Mouse (Mus musculus): ENCODE data around the gene Alox8.

Alox8 gene

DNA sequence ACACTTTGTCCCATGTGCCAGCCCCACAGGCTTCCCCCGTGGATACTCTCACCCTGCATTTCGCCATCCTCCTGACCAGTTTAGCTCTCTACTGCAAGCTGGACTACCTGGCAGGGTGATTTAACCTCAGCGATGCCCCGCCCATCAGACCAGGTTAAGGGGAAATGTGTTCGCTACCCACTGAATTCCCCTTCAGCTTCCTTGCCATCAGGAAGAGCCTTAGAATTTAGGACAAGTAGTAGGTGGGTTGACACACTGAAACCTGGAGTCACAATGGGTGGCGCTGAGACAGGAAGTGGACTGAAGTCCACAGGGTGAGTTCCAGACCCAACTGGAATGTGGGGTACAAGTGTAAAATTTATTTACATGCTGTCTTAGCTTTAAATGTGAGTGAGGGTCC lies at the start of gene Alox8:
Alox8 (minus strand) TSS at position 101 of the 400 bp plus-strand sequence.
- DNase-seq (ENCODE audit: low read depth in 2 of 2, low spot score in 2 of 2), result no peak

DNA sequence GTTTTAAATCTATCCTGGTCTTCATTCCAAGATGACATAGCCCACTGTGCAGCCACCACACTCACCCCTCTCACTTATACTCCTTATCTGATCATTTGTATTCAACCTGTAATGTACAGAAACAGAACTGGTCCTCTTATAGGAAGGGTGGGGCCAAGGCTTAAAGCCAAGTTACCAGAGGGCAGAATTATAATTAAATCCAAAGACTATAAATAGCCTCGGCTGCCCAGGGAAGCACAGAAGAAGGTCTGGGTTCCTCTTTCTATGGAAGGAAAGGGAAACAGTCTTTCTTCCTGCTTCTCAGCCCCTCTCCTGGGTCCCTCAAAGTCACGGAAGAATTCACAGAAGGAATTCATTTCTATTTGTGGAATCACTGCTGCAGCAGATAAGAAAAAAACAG lies 48.0 kb upstream of the Alox8 start:
- no peak for DNase-seq (ENCODE audit: low read depth in 2 of 2, low spot score in 2 of 2)

DNA sequence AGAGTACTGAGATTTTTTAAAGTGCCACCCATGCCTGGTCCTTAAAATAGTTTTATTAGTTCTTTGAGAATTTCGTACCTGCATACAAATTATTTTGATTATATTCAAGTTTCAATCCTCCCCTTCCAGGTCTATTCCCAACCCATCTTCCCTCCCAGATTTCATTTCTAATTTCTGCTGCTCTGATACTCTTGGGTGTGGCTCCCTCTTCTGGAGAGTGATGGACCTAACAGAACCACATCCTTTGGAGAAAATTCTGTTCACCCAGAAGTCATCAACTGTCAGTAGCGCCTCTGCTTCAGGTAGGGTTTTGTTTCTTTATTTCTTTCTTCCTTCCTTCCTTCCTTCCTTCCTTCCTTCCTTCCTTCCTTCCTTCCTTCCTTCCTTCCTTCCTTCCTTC lies 47.3 kb upstream of the Alox8 start:
- no peak for DNase-seq (ENCODE audit: low read depth in 2 of 2, low spot score in 2 of 2)

DNA sequence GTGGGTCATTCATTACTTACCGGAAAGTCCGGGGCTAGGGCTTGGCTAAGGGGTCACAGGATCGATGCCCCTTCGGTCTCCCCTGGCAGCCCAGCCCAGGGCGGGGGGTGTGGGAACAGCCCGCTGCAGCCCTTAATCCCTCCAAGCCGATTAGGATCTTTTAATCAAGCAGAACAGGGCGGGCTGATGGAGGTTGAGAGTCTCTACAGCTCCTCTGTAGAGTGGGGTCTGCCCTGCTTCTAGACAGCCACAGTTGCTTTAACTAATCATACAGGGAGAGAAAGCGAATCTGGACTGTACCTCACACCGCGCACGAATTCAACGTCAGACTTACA lies 39.2 kb upstream of the Alox8 start, which contains the start of gene Gucy2e:
Gucy2e (minus strand) TSS at position 111 of the 335 bp plus-strand sequence.
- no peak for DNase-seq (ENCODE audit: low read depth in 2 of 2, low spot score in 2 of 2)

DNA sequence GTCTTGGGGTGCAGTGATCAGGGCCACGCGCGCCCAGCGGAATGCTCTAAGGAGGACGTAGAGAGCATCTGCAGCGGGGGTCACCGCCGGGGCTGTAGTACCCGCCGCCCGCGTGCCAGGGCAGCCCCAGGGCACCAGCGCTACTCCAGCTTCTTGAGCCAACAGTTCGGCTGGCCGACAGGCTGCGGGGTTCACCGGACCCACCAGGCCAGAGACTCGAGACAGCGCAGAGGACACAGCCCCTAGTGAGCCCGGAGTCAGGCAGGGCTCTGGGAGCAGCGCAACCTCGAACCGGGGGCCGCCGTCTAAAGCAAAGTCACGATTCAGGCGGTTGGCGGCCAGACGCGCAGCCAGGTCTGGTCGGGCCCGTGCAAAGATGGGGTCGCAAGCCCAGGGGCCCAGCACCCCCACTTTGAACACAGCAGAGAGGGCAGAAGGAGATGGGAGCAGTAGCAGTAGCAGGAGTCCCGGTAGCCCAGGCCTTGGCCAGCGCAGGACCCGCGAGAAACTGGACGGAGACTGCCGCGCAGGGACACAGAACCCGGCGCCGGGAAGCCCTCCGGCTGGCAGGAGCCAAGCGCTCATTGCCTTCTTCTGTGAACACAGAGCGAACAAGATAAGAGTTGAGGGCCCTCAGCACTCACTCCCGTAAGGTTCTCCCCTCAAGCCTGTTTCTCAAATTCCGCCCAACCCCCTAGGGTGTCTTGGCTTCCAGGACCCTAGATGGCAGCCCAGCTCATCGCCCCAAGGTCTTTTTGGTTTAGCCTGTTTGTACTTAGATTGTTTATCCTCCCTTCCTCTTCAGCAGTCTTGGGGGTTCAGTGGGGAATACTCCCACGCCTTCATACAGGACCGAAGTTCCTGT lies 38.6 kb upstream of the Alox8 start:
- DNase-seq (ENCODE audit: low read depth in 2 of 2, low spot score in 2 of 2), result no peak

DNA sequence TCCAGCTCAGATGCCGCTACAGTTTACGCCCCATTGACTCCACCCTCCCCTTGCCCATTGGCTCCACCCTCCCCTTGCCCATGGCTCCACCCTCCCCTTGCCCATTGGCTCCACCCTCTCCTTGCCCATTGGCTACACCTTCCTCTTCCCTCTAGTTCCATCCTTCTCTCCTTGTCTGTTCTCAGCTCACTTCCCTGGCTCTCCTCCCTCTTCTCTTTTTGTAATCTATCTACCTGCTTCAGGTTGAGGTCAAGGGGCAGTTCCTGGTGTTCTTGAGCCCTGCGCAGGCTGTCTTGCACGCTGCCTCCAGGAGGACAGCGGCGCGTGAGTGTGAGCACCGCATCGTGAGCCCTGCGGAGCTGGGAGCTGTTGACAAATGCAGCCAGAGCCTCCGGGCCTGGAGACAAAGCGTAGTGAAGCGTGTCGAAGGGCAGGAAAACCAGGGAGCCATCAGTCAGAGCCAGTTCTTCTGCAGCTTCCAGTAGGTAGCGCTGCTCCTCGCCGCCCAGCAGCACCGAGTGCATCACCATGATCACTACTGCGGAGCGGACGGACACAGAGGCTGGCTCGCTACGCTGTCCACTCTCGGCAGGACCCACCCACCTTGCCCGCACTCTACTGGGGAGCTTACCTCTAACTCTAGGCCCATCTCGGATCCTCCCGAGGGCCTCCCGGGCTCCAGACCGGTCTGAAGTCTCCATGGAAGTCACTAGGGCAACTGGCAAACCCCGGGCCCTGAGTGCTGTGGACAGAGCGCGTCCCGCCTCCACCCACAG lies 37.8 kb upstream of the Alox8 start:
- DNase-seq (ENCODE audit: low read depth in 2 of 2, low spot score in 2 of 2), result peak; percentile 44 to 74

DNA sequence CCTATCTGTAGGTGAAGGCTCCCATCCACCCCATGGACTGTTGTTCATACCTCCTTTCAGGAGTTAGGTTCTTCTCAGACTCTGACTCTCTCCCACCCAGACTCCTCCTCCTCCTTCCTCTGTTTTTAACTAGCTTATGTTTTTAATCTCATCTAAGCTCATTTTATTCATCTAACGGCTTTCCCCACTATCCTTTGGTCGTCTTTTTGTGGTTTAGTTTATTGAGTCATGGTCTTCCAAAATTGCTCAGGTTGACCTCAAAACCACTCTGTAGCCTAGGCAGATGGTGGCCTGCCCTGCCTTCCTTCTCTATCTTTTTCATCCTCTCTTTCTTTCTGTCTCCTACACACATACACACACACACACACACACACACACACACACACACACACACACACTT lies 35.5 kb upstream of the Alox8 start:
- no peak for DNase-seq (ENCODE audit: low read depth in 2 of 2, low spot score in 2 of 2)

DNA sequence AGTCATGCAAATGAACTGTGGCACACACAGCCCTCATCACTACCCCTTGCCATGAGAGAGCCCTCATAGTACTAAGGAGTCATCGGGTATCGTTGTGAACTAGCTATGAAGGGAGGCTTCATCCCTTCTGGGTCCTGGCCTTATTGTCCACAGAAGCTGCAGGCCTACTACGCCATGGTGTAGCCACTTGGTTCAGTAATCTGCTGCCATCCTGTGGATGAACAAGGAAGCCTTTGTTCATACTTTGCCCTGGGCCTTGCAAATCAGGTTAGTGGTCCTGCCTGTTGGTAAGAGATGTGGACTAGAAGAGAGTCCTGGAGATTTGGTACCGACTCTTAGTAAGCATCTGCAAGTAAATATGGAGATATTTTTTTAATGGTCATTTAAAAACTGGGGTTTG lies 32.8 kb upstream of the Alox8 start:
- DNase-seq (ENCODE audit: low read depth in 2 of 2, low spot score in 2 of 2), result no peak

DNA sequence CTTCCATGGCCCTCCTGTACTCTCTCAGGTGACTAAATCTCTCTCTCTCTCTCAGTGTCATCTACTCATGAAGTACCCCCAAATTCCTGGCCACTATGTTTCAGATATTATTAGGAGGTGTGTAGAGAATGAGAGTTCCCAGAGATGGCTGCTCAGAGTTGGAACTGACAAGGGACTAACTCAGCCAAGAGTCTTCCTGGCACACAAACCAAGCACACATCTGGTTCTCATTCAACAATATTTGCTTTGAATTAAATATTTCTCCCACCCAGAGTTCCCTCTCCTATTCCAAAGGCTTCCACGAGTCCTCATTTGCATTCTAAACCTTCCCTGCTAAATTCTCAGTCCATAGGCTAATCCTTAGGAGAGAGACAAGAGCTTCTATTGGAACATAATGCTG lies 28.1 kb upstream of the Alox8 start:
- no peak for DNase-seq (ENCODE audit: low read depth in 2 of 2, low spot score in 2 of 2)

DNA sequence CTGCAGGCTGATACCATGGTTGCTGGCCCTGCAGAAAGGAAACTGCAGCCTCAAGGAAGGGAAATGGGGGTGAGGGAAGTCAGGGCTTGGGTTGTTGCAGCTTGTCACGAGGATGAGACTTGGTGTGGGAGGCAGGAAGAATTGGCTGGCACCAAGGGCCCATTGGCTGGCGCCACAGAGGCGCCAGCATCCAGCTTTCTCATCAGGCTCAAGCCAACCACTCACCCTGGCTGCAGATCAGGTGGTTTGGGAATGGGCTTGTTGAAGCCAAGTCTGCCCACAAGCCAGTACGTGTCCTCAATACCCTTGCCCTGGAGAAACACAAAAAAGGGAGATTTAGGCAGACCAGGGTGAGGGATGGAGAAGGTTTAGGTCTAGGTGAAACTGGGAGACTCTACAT lies 25.5 kb upstream of the Alox8 start:
- DNase-seq (ENCODE audit: low read depth in 2 of 2, low spot score in 2 of 2), result no peak

DNA sequence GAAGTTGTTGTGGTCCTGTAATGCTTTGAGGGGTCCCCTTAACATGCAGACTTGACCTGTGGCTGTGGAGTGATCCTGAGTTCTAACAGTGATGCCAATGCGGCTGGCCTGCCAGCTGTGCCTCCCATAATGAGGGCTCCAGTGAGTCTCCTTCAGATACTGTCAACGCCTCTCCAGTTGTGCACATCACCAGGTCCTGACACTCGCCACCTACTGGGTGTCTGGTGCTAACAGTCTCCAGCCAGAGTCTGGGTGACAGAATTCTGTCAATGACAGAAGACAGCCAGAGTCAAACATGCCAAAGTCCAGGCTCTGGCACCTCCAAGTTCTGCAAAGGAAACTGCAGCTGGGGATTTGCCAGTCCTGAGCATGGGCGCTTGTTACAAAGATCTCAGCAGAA lies 23.4 kb upstream of the Alox8 start:
- DNase-seq (ENCODE audit: low read depth in 2 of 2, low spot score in 2 of 2), result no peak

DNA sequence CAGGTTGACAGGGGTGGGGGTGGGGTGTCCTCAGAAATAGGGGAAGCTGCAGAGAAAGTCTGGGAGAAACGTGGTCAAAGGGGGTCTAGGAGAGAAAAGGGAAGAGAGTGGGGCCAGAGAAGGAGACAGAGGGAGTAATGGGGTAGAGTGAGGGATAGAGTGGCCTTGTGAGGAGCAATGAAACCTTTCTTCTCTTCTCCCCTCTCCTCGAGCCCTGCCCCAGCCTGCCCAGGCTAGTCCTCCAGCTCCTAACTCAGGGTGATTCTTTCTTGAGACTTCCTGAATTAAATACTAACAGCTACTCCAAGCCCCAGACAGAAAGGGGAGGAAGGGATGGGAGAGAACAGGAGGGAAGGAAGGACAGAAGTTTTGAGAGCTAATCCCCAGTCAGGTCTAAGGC lies 21.0 kb upstream of the Alox8 start:
- DNase-seq (ENCODE audit: low read depth in 2 of 2, low spot score in 2 of 2), result no peak

DNA sequence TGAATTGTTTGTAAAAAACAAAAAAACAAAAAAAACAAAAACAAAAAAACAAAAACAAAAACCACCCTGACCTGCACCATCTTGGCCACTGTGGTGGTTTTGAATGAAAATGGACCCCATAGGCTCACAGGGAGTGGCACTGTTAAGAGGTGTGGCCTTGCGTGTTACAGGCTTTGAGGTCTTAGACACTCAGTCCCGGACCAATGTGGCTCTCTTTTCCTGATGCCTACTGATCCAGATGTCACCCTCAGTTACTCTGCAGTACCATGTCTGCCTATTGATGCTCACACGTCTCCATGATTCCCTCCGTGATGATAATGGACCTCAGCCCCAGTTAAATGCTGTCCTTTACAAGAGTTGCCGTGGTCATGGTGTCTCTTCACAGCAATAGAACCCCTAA lies 19.8 kb upstream of the Alox8 start:
- no peak for DNase-seq (ENCODE audit: low read depth in 2 of 2, low spot score in 2 of 2)

DNA sequence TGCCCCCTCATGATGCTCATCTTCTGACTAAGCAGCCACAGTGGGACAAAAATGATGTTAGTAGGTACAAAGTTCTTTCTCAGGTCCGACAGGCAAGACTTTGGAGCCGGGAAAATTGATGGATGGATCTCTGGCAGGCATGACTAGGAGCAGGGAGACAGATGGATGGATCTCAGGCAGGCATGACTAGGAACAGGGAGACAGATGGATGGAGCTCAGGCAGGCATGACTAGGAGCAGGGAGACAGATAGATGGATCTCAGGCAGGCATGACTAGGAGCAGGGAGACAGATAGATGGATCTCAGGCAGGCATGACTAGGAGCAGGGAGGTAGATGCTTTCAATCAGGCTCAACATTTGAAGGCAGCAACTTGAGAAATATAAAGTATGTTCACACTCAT lies 13.8 kb upstream of the Alox8 start:
- no peak for DNase-seq (ENCODE audit: low read depth in 2 of 2, low spot score in 2 of 2)

DNA sequence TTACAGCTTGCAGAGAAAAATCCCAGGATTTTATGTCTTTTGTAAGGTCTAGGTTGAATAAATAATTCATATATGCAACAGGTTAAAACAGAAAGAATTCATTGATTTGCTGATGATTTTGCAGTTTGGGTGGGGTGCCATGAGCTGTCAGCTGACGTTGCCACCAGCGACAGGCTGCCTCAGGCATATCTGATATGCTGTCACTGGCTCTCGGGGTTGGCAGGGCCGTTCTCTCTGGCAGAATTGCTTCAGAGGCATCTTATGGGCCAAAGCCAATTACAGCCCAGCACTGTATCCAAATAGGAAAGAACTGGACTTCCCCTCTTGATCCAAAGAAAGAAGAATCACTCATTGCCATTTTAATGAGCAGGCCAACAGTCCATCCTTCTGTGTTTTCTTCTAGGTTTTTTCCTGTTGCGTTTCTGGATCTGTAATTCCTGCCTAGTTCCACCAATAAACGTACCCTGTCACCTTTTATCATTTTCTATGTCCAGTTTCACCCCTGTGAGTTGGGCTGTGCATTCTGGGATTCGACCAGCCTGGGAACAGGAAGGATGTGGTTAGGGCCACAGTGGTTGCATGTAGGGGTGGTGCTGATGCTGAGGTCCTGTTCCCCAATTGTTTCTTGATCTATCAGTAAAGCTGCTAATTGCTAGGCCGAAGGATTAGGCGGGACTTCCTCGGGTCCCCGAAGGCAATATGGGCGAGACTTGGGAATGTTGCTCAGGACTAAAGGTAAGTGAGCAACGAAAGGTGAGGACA lies 5.0 kb upstream of the Alox8 start:
- no peak for DNase-seq (ENCODE audit: low read depth in 2 of 2, low spot score in 2 of 2)

DNA sequence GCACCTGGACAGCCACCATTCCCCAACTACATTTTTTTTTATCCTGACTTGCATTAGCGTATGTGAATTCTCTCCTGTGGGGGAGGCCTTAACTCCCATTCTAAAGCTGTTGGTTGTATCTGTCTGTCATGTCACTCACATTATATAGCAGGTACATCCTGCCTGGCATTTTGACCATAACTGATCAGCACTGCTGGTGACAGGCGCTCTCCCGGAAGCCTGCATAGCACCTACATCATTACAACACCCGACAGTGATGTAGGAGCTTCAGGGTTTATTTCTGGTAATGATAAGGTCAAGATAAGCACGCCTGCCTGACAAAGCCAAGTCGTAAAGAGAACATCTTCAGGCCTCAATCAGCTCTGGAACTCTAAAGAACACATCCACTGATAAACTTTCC lies 2.6 kb upstream of the Alox8 start:
- DNase-seq (ENCODE audit: low read depth in 2 of 2, low spot score in 2 of 2), result no peak

DNA sequence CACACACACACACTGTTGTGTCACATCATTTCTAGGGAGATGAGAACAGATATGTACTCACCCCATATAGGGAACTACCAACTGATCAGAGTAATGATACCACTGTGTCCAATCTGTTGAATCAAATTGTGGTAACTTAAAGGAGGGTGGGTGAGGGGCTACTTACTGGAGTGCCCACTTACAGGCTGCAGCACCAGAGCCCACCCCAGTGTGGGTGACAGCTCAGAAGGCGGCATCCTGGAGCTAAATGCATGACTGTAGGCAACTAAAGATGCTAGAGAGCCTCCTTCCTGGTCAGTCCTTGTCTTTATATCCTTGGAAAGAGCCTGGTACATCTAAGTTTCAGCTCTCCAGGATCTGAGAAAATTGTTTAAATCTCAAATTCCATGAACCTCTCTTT lies 1.6 kb upstream of the Alox8 start:
- DNase-seq (ENCODE audit: low read depth in 2 of 2, low spot score in 2 of 2), result no peak

DNA sequence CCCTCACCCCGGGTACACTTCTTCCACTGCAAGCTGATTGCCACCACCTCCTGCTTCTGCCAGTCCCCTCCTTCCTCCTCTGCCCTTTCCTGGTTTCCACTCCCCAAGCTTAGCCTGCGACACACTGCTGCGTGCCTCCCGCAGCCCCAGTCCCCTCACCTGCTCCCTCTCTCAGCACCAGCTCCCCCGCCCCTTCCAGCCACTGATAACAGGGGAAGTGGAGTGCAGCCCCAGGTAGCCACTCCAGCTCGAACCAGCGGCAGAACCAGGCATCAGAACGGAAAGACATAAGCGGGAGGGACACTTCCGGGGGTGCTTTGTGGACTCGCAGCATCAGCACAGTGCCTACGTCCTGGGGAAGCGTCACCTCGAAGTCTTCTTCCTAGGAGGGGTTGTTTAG lies 449 bp downstream of the Alox8 start:
- peak; percentile 9 to 29 for DNase-seq (ENCODE audit: low read depth in 2 of 2, low spot score in 2 of 2)

DNA sequence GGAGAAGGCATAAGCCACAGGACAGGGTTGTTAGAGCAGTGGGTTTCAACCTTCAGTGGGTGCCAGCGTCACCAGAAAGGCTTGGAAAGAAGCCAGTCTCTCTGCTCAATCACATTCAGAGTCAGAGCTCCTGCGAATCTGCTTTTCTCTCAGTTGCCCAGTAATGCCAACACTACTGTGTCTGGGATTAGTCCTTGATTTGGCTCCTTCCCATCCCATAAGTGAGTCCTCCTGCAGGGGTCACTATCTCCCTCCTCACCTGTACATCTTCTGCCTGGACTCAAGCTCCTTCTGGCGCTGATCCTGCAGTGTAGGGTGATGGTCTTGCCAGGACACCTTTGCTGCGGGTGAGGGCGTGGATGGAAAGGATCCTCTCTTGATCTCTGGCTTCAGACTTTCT lies 877 bp downstream of the Alox8 start:
- DNase-seq (ENCODE audit: low read depth in 2 of 2, low spot score in 2 of 2), result no peak

DNA sequence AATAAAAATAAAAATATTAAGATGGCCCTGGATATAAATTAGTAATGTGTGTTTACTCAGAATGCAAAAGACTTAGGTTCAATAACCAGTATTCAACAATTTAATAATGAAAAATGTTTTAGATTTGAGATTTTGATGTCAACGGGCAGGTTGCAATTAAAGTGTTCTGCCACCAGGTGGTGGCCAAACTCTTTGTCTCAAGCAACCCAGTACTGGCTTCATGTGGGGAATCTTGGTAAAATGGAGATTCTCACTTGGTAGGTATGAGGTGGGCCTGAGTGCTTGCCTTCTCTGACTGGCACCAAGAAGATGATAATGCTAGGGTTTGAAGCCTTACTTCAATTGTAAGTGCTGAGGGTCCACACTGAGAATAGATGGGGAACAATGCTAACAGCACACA lies 4.8 kb downstream of the Alox8 start:
- DNase-seq (ENCODE audit: low read depth in 2 of 2, low spot score in 2 of 2), result peak in 1 of 2 experiments; percentile 20

DNA sequence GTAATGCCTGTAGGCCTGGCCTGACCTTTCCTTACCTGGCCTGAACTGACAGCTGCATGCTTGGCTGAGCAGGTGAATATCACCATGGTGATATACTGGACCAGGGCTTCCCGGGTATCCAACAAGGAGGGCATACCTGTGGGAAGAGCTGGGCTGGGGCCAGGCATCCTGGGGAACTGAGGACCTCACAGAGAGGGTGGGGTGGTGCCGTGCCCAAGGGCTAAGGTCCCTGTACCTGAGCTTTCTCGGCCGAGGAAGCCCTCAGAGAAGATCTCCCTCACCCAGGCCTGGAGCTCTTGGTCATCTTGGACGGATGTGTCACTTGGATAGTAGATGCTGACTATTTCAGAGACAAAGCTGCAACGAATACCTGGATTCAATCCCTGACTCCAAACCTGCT lies 11.7 kb downstream of the Alox8 start:
- no peak for DNase-seq (ENCODE audit: low read depth in 2 of 2, low spot score in 2 of 2)

DNA sequence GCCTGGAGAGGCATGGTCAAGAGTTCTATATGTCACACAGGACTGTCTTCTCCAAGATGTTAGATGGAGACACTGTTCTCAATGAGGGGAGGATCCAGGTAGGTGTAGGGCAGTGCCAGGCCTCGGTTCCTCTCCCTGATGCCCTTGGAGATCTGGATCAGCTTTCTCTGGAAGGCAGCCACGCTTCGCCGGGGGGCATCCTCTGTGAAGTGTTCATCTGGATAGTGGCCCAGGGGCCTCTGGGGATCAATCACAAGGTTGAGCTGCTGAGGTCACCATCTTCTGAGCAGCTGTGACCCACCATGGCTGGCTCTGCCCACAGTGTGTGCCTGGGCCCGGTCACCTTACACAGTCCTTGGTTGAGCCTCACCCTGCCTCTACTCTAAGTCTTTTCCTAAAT lies 12.6 kb downstream of the Alox8 start:
- DNase-seq (ENCODE audit: low read depth in 2 of 2, low spot score in 2 of 2), result no peak
